Mouse (Mus musculus): ENCODE results near the gene Qdpr. TPM values are rescaled to one million over a fixed set of nuclear protein-coding genes. Genes with fewer than 3 reads are reported as not detected.
"Not testable (repeated sequence)": the region's sequence is repeated elsewhere in the genome, so short reads cannot be mapped to it uniquely, and the experiment has no call there.

Qdpr gene
- polyA plus RNA-seq, 1 experiment from 2014 or later, result 117 TPM

DNA sequence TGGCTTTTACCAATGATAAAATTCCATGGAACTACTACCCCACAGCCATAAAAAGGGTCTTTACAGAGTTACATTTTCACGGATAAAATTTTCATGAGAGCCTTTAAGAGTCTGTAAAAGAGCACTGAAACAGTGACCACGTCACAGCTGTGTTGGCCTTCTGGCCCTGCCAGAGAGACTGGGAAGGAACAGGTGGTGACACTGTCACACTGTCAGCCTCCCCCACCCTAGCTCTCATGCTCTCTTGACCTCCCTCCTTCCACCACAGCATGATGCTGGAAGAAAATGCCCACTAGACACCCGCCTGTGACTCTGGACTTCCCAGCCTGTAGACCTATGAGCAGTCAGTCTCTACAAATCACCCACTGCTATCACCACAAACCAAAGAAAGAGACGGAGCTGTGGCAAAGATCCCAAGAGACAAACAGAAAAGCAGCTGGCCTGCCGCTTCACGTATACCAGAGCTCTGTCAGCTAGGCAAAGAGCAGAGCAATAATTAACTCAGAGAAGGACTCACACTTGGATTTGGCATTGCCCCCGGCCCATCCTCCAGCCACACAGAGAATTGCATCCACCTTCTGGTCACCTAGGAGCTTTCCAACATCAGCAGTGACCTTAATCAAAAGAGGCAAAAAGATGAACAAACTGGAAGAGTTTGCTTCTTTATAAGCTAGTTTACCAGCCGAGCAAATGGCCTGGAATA, 5.8 kb downstream of the Qdpr start:
- Histone ChIP-seq H3K27me3 (no peaks in the 10 kb centered on the region), H3K9ac (no peak overlapping the region), H3K4me2 (replicated peaks) (no peak overlapping the region), H3K27ac (no peak overlapping the region), H3K36me3 (peaks cover 18% of the 10 kb centered on the region; the same call in 1 of the 2 replicates), H3K4me3 (no peak overlapping the region), H3K4me1 (peaks cover 14% of the 10 kb centered on the region), H3K9me3 (replicated peaks) (no peaks in the 10 kb centered on the region)
- 90% methylated on average over 8 of the region's 8 CpGs for WGBS
- ATAC-seq (ENCODE audit: low FRiP score), result no peak

DNA sequence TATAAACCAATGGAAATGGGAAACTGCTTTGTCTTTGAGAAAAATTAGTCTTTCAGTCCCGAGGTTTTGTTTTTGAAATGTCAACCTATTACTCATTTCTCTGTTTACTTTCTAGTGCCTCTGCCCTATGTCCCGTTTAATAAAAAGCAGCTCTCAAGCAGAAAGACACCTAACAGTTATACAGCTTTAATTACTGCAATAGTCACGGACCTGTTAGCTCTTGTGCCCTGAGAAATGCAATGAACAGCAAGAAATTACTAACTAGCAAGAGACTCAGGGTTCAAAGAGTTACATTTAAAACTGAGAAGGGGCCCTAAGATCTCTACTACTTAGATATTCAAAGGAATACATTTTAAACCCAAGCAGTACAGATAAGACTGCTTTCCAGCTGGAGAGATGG, 8.3 kb downstream of the Qdpr start:
- ATAC-seq (ENCODE audit: low FRiP score), result no peak

DNA sequence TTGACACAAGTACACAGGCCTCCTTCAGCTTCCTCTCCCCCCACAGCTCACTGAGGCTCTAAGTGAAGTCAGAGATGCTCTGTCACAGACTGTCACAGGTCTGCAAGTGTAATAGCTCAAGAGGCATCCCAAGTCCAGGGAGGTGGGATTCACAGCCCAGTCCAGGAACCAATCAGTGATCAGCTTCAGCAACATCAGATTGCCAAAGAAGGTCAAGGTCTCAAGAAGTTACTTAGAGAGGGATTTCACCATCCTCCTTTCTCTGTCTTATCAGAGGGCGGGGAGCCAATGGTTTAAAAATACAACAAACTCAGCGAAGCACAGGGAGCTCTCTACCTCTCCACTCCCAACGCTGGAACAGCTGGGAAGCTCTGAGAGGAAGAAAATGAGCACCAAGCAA, 8.9 kb downstream of the Qdpr start:
- no peaks in the 10 kb centered on the region for H3K4me1 ChIP-seq
- no peak overlapping the region for H3K4me2 ChIP-seq (replicated peaks)
- H3K27me3 ChIP-seq, result no peaks in the 10 kb centered on the region
- ATAC-seq (ENCODE audit: low FRiP score), result no peak
- H3K36me3 ChIP-seq, result peaks cover 26% of the 10 kb centered on the region
- H3K9me3 ChIP-seq (replicated peaks), result no peaks in the 10 kb centered on the region
- H3K9ac ChIP-seq, result no peak overlapping the region
- H3K4me3 ChIP-seq, result no peak overlapping the region
- H3K27ac ChIP-seq, result no peak overlapping the region
- WGBS, result 86% methylated on average over 3 of the region's 3 CpGs

More for the DNA sequence above, 8.3 kb downstream of the Qdpr start:
- Histone ChIP-seq H3K27ac (no peak overlapping the region), H3K36me3 (peaks cover 26% of the 10 kb centered on the region), H3K9ac (no peak overlapping the region), H3K9me3 (replicated peaks) (no peaks in the 10 kb centered on the region), H3K4me1 (no peaks in the 10 kb centered on the region), H3K4me3 (no peak overlapping the region), H3K4me2 (replicated peaks) (no peak overlapping the region), H3K27me3 (no peaks in the 10 kb centered on the region)
- 91% methylated on average over 3 of the region's 3 CpGs for WGBS

DNA sequence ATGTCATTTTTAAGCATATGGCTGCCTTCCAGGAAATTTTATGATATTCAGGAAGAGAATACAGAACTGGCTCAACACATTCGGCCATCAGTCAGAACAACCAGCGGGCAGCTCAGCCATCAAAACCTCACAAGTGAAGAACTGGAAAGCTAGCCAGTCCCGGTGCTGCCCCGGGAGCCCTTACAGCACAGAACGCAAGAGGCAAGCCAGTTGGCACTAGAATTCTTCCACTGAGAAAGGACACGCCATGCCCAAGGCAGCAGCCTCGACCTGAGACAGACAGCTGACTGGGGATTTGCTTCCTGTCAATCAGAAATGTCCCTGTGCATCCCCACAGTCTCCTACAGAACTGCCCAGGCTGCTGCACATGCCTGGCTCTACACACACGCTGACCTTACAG, 11.7 kb downstream of the Qdpr start:
- no peak overlapping the region for H3K9ac ChIP-seq
- no peaks in the 10 kb centered on the region for H3K4me1 ChIP-seq
- no peak overlapping the region for H3K27ac ChIP-seq
- H3K4me3 ChIP-seq, result no peak overlapping the region
- H3K36me3 ChIP-seq, result peaks cover 35% of the 10 kb centered on the region
- ATAC-seq (ENCODE audit: low FRiP score), result no peak
- H3K4me2 ChIP-seq (replicated peaks), result no peak overlapping the region
- no peaks in the 10 kb centered on the region for H3K27me3 ChIP-seq
- H3K9me3 ChIP-seq (replicated peaks), result no peaks in the 10 kb centered on the region
- 88% methylated on average over 8 of the region's 8 CpGs for WGBS

DNA sequence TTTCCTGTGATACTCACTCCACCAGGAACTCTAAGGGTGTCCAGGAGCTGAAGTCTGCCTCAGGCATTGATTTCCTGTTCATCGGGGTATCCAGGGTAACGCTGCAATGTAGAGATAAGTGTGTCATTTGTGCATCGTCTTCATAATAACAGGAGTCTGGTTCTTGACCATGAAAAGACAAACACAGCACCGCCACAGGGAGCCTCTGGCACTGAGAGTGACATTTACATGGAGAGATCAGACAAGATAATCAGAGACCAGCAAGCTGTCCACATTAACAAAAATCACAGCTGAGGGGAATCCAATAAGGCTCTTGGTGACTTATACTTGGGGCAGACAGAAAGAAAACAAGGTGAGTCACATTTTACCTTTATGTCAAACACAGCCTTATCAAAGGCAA, 12.2 kb downstream of the Qdpr start:
- peaks cover 40% of the 10 kb centered on the region for H3K36me3 ChIP-seq
- no peak overlapping the region for H3K4me3 ChIP-seq
- no peak overlapping the region for H3K27ac ChIP-seq
- WGBS, result 75% methylated on average over 4 of the region's 4 CpGs
- no peaks in the 10 kb centered on the region for H3K27me3 ChIP-seq
- H3K9ac ChIP-seq, result no peak overlapping the region
- no peaks in the 10 kb centered on the region for H3K9me3 ChIP-seq (replicated peaks)
- H3K4me2 ChIP-seq (replicated peaks), result no peak overlapping the region
- no peaks in the 10 kb centered on the region for H3K4me1 ChIP-seq
- ATAC-seq (ENCODE audit: low FRiP score), result peak; percentile 19; the same call in 1 of the 2 replicates

DNA sequence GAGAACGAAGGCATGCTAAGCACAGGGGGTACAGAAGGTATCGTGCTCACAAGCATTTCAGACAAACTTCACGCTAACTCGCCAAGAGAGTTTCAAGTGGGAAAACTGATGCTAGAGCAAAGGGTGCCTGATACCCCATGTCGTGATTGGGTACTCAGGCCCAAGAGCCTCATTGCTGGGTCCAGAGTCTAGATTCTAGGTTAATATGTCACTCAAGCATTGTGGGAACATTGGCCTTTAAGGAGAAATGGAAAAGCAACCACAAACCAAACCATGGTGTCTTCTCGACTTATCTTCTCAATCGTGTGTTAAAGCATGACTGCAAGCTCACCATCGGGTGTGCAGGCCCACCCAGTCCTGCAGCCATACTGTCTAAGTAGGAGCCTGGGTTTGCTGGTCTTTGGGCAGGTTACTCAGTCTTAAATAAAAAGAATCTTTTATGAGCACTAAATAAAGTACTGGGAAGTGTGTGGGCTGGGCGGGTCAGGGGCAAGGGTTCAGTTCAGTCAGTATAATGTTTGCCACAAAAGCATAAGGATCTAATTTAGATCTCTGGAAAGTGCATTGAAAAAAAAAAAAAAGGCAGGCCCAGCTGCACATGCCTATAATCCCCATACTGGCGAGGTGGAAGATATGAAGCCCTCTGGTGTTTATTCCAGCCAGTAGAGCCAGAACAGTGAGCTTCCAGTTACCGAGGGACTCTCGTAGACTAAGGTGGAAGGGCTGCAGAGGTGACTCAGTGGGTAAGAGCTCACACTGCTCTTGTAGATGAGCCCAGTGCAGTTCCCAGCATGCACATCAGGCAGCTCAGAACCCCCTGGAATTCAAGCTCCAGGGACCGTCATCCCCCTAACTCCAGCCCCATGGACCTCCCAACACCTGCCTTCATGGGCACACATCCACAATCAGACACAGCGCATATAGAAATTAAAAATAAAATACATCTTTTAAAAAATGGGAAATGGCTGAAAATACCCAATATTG, 13.8 kb downstream of the Qdpr start:
- Histone ChIP-seq H3K27me3 (no peaks in the 10 kb centered on the region), H3K9ac (no peak overlapping the region), H3K9me3 (replicated peaks) (no peaks in the 10 kb centered on the region), H3K36me3 (peaks cover 37% of the 10 kb centered on the region), H3K4me1 (no peaks in the 10 kb centered on the region), H3K27ac (no peak overlapping the region), H3K4me2 (replicated peaks) (no peak overlapping the region), H3K4me3 (no peak overlapping the region)
- no peak for ATAC-seq (ENCODE audit: low FRiP score)
- 88% methylated on average over 14 of the region's 14 CpGs for WGBS

DNA sequence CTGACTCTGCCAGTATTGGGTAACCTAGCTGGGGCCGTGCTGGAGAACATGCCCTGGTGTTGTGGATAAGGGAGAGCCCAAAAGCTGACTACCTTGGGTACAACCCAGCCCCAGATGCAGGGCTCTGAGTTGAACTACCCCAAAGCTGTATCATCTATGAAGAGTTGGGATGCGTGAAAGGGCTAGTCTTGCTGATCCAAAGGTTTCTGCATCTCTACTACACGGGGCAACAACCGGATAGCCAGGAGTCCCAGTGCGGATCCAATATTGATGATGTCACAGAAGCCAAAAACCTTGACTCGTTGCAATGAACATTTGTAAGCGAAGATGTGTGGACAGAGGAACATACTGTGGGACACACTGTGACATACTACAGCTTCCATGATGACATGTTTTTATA, 22.1 kb downstream of the Qdpr start:
- no peak overlapping the region for H3K4me3 ChIP-seq
- no peak overlapping the region for H3K9ac ChIP-seq
- WGBS, result 94% methylated on average over 7 of the region's 7 CpGs
- H3K4me2 ChIP-seq (replicated peaks), result no peak overlapping the region
- H3K9me3 ChIP-seq (replicated peaks), result no peaks in the 10 kb centered on the region
- H3K27me3 ChIP-seq, result no peaks in the 10 kb centered on the region
- no peaks in the 10 kb centered on the region for H3K4me1 ChIP-seq
- H3K36me3 ChIP-seq, result peaks cover 3% of the 10 kb centered on the region; the same call in 1 of the 2 replicates
- H3K27ac ChIP-seq, result no peak overlapping the region
- no peak for ATAC-seq (ENCODE audit: low FRiP score)

DNA sequence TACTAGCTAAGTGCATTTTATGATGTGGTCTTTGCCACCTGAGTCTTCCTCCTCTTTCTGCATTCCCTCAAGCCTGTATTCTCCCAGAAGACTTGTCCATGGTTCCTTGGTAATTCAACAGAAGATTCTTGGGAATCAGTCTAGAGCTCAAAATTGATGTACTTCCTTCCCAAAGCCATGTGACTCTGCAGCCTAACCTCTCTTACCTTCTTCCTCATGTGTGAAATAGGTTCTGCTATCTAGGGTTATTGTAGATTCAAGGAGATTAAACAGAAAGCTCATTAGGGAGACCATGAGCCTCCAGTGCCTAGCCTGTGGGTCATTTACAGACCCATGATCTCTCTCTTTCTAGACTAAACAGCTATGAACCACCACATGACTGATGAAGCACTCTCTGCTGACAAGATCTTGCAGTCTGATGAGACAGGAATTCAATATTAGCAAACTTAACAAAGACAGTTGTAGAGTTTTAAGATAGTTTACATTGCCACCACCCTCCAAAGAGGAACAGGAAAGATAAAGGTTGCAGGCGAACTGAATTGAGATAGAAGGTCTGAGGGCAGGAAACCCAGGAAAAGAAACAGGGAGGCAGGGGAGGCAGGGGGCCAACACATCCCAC, 23.5 kb downstream of the Qdpr start:
- ATAC-seq (ENCODE audit: low FRiP score), result no peak

DNA sequence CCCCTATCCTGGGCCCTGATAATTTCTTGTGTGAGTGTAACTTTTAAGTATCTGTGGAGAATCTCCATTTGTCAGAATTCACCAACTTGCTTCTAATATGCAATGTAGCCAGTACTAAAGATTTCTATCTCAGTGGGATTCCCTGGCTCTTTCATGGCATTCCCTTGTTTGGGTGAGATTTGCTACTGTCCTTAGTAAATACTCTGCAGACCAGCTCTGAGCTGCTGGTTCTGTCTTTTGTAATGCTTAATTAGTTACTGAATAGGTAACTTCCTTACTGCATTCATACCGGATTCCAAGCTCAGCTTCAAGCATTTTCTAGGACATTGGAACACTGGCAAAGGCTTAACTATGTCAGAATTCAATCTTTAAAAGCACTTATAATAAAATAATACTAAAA, 24.3 kb downstream of the Qdpr start:
- not testable (repeated sequence) for H3K36me3 ChIP-seq; H3K4me3 ChIP-seq; H3K9me3 ChIP-seq (replicated peaks); H3K4me2 ChIP-seq (replicated peaks); H3K27me3 ChIP-seq; ATAC-seq (ENCODE audit: low FRiP score); H3K9ac ChIP-seq; H3K4me1 ChIP-seq; H3K27ac ChIP-seq
- WGBS, result 44% methylated on average over 1 of the region's 1 CpGs

More for the DNA sequence above, 23.5 kb downstream of the Qdpr start:
- Histone ChIP-seq H3K36me3 (no peaks in the 10 kb centered on the region), H3K27ac (no peak overlapping the region), H3K4me1 (no peaks in the 10 kb centered on the region), H3K9me3 (replicated peaks) (no peaks in the 10 kb centered on the region), H3K4me2 (replicated peaks) (no peak overlapping the region), H3K4me3 (no peak overlapping the region), H3K27me3 (no peaks in the 10 kb centered on the region), H3K9ac (no peak overlapping the region)
- 68% methylated on average over 1 of the region's 1 CpGs for WGBS

DNA sequence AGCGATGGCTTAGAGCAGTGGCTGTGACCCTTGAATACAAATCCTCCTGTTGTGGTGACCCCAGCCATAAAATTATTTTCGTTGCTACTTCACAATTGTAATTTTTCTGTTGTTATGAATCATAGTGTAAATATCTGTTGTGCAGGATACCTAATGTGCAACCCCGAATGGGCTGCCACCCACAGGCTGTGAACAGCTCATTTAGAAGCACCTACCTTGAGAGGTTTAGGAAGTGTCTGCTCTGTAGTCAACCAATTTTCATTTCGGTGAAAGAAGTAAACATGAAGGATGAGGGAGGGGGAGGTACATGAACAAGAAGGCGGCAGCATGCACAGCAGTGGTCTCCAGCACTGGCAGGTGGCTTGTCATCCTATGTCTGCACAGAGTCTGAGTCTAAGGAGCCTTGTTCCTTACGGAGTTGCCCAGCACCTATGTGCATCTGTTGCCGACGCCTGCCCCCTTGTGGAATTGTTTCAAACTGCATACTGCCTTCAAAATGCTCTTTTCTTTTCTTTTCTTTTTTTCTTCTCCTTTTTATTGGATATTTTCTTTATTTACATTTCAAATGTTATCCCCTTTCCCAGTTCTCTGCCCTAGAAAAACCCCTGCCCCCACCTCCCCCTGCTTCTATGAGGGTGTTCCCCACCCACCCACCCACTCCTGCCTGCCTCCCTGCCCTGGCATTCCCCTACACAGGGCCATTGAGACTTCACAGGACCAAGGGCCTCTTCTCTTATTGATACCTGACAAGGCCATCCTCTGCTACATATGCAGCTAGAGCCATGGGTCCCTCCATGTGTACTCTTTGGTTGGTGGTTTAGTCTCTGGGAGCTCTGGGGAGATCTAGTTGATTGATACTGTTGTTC, 25.8 kb downstream of the Qdpr start:
- no peaks in the 10 kb centered on the region for H3K27me3 ChIP-seq
- no peaks in the 10 kb centered on the region for H3K9me3 ChIP-seq (replicated peaks)
- H3K4me1 ChIP-seq, result no peaks in the 10 kb centered on the region
- ATAC-seq (ENCODE audit: low FRiP score), result peak; percentile 87
- H3K9ac ChIP-seq, result no peak overlapping the region
- H3K4me3 ChIP-seq, result no peak overlapping the region
- H3K36me3 ChIP-seq, result no peaks in the 10 kb centered on the region
- H3K4me2 ChIP-seq (replicated peaks), result no peak overlapping the region
- 46% methylated on average over 8 of the region's 8 CpGs for WGBS
- no peak overlapping the region for H3K27ac ChIP-seq

DNA sequence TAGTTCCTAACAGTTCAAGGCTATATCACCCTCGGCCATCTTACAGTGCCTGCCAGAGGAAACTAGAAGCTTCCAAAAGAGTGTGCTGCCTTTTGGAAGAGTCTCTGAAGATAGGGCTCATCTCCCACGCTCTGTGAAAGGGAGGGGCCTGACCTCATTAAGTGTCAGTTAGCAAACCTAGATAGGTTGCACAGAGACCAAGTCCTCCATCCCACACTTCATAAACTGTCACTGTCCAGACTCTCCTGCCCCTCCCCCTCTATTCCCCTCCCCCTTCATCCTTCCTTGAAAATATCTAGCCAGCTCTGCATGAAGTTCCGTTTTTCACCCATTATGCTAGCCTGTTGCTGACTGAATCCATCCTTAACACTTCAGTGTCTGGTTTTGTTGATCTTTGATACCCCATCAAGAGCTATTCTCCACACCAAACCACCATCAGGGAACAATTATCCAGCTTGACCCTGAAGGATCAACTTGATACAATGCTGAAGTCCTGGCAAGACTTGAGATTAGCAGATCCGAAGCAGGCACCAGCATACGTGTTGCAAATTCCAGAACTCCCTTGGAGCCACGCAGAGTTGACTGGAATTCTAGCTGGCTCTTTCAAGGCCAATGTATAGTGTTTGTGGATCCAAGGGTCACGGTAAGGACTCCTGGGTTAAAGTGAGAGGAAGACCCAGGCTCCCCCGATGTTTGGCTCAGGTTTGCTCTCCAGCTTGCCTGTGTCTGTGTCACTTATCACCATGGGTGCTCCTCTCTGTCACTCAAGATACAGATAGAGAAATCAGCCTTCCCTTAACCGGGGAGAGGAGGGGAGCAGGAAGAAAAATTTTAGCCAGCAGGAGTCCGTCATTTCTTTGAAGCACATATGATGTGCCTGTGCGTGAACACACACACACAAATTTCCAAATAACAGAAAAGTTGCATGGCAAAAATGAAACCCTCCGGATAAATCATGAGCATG, 27.9 kb downstream of the Qdpr start:
- Histone ChIP-seq H3K36me3 (no peaks in the 10 kb centered on the region), H3K9ac (no peak overlapping the region), H3K4me2 (replicated peaks) (no peak overlapping the region), H3K4me3 (no peak overlapping the region), H3K27ac (no peak overlapping the region), H3K4me1 (no peaks in the 10 kb centered on the region), H3K27me3 (no peaks in the 10 kb centered on the region), H3K9me3 (replicated peaks) (no peaks in the 10 kb centered on the region)
- WGBS, result 69% methylated on average over 12 of the region's 12 CpGs
- ATAC-seq (ENCODE audit: low FRiP score), result no peak
